Mouse (Mus musculus) midbrain, postnatal 0 days (tissue): ENCODE results near the gene Cfp. TPM values are rescaled to one million over a fixed set of nuclear protein-coding genes. Genes with fewer than 3 reads are reported as not detected.

Experiments
- ATAC-seq: fragments of 200-750 bp; cut with Nextera tagmentation; 2 replicates; pipeline ENCODE4 v1.8.0; 2017; ENCODE audit warnings: moderate number of reproducible peaks, mild to moderate bottlenecking, moderate TSS enrichment, moderate library complexity; ENCODE audit not compliant: low FRiP score
- DNase-seq: peaks from one replicate; pipeline ENCODE4 v3.0.0-alpha.2; 2015; ENCODE audit warnings: low spot score
- H3K27ac ChIP-seq: fragments of 300-500 bp; sonication (generic); 2 replicates; pipeline ENCODE4 v1.5.1; 2014; ENCODE audit warnings: low read depth, mild to moderate bottlenecking, low read length, mixed read lengths
- H3K27me3 ChIP-seq: fragments of 300-500 bp; sonication (generic); 2 replicates; pipeline ENCODE4 v1.6.1; 2014; ENCODE audit warnings: low read length, control low read depth, mixed read lengths; ENCODE audit not compliant: insufficient read depth
- H3K36me3 ChIP-seq: fragments of 300-500 bp; sonication (generic); 2 replicates; pipeline ENCODE4 v1.6.1; 2014; ENCODE audit warnings: low read length, control low read depth, mixed read lengths; ENCODE audit not compliant: insufficient read depth
- H3K4me1 ChIP-seq: fragments of 300-500 bp; sonication (generic); 2 replicates; pipeline ENCODE4 v1.6.1; 2014; ENCODE audit warnings: mild to moderate bottlenecking, control low read depth, antibody characterized with exemption, low read length, mixed read lengths; ENCODE audit not compliant: insufficient read depth
- H3K4me2 ChIP-seq: fragments of 300-500 bp; sonication (generic); 2 replicates; pipeline ENCODE4 v1.6.1; 2014; ENCODE audit warnings: low read depth, mild to moderate bottlenecking, low read length, mixed read lengths; ENCODE audit not compliant: poor library complexity, severe bottlenecking
- H3K4me3 ChIP-seq: fragments of 300-500 bp; sonication (generic); 2 replicates; pipeline ENCODE4 v1.5.1; 2014; ENCODE audit warnings: low read depth, mild to moderate bottlenecking, low read length, moderate library complexity
- H3K9ac ChIP-seq: fragments of 300-500 bp; sonication (generic); replicated peaks from 2 replicates; pipeline ENCODE4 v1.6.1; 2014; ENCODE audit warnings: mild to moderate bottlenecking, low read length, moderate library complexity, mixed read lengths; ENCODE audit not compliant: poor library complexity, severe bottlenecking
- H3K9me3 ChIP-seq: fragments of 300-500 bp; sonication (generic); 2 replicates; pipeline ENCODE4 v1.6.1; 2016; ENCODE audit warnings: low read length, control low read depth
- CTCF ChIP-seq: IDR thresholded peaks from 2 replicates; pipeline ENCODE4 v1.5.1; 2016; ENCODE audit warnings: antibody characterized with exemption, mild to moderate bottlenecking
- WGBS: fragments of 180-500 bp; shearing (Covaris S2); extraction: QIAGEN DNeasy Blood & Tissue Kit; methylation state at CpG from one replicate; pipeline ENCODE4 v1.1.7; 2014; 5-methylcytosine and 5-hydroxymethylcytosine counted together
- polyA plus RNA-seq: library from polyadenylated mRNA; unstranded; fragments of >200 nt; fragmentation: Nextera tagmentation; extraction: Ambion mirVana; gene quantifications from 2 replicates; pipeline ENCODE4 v1.2.1, GENCODE M21; 2015
- total RNA-seq: library from RNA; depleted of rRNA; stranded (reverse); fragments of >200 nt; gene quantifications from 2 replicates; pipeline ENCODE4 v1.2.3, GENCODE M21; 2014

The Cfp gene
- total and polyA plus RNA-seq, 2 experiments from 2014 or later: 3.2 to 7.7 TPM

GRCm38 (mm10) chrX:20931963-20932362 lies 608 bp upstream of the Cfp start:
- ATAC-seq (no peak), DNase-seq (no peak)
- Histone ChIP-seq H3K27ac (no peak overlapping the region), H3K36me3 (peaks cover 11% of the 10 kb centered on the region; the same call in 1 of the 2 replicates), H3K4me2 (no peak overlapping the region), H3K4me1 (no peaks in the 10 kb centered on the region), H3K9me3 (no peaks in the 10 kb centered on the region), H3K9ac (no peak overlapping the region), H3K4me3 (no peak overlapping the region), H3K27me3 (no peaks in the 10 kb centered on the region)
- WGBS: 95% methylated on average over 1 of the region's 1 CpGs
- no peak for TF ChIP-seq CTCF

- Histone ChIP-seq H3K9ac (no peak overlapping the region), H3K4me2 (no peak overlapping the region), H3K27me3 (no peaks in the 10 kb centered on the region), H3K4me3 (no peak overlapping the region), H3K27ac (no peak overlapping the region), H3K9me3 (no peaks in the 10 kb centered on the region), H3K4me1 (no peaks in the 10 kb centered on the region), H3K36me3 (peaks cover 6% of the 10 kb centered on the region; the same call in 1 of the 2 replicates)
- no peak for TF ChIP-seq CTCF
- ATAC-seq (no peak), DNase-seq (no peak)
- WGBS: 100% methylated on average over 1 of the region's 1 CpGs
These were observed 1.5 kb downstream of the Cfp start for GRCm38 (mm10) chrX:20929859-20930258.

- Histone ChIP-seq H3K4me2 (no peak overlapping the region), H3K4me1 (no peaks in the 10 kb centered on the region), H3K27ac (no peak overlapping the region), H3K27me3 (no peaks in the 10 kb centered on the region), H3K9ac (no peak overlapping the region), H3K4me3 (no peak overlapping the region), H3K9me3 (no peaks in the 10 kb centered on the region), H3K36me3 (0 out of 2 replicates have a peak, but pooled peaks cover 6% of the 10 kb centered on the region)
- DNase-seq (no peak), ATAC-seq (no peak)
- no peak for TF ChIP-seq CTCF
These were observed 6.4 kb downstream of the Cfp start for GRCm38 (mm10) chrX:20924976-20925375.

- WGBS: 68% methylated on average over 1 of the region's 1 CpGs
- Histone ChIP-seq H3K27ac (no peak overlapping the region), H3K36me3 (0 out of 2 replicates have a peak, but pooled peaks cover 6% of the 10 kb centered on the region), H3K4me3 (no peak overlapping the region), H3K9me3 (no peaks in the 10 kb centered on the region), H3K27me3 (no peaks in the 10 kb centered on the region), H3K4me1 (no peaks in the 10 kb centered on the region; the same call in 1 of the 2 replicates), H3K9ac (no peak overlapping the region), H3K4me2 (no peak overlapping the region)
- DNase-seq (no peak), ATAC-seq (no peak)
- TF ChIP-seq CTCF: no peak
These were observed 7.8 kb downstream of the Cfp start for GRCm38 (mm10) chrX:20923506-20923905.

- no peak for DNase-seq
- no peak for TF ChIP-seq CTCF
- Histone ChIP-seq H3K9me3 (no peaks in the 10 kb centered on the region), H3K27ac (no peak overlapping the region), H3K4me2 (peak overlapping the region; percentile 56; the same call in 1 of the 2 replicates), H3K27me3 (no peaks in the 10 kb centered on the region), H3K4me1 (peaks cover 3% of the 10 kb centered on the region; the same call in 1 of the 2 replicates), H3K4me3 (peak overlapping the region; percentile 56), H3K9ac (no peak overlapping the region), H3K36me3 (no peaks in the 10 kb centered on the region)
- WGBS: 45% methylated on average over 5 of the region's 5 CpGs
- ATAC-seq: peak; percentile 17; the same call in 1 of the 2 replicates
These were observed 10.0 kb downstream of the Cfp start for GRCm38 (mm10) chrX:20921366-20921765.

GRCm38 (mm10) chrX:20920844-20921364 lies 10.5 kb downstream of the Cfp start, which contains the start of gene Syn1:
TSS of gene Syn1 (minus strand) at chrX:20921004.
- peak within 1 kb of the TSS; percentile 56 for H3K4me3 ChIP-seq
- peaks cover 3% of the 10 kb centered on the region; the same call in 1 of the 2 replicates for H3K4me1 ChIP-seq
- no peaks in the 10 kb centered on the region for H3K36me3 ChIP-seq
- DNase-seq (peak; percentile 94), ATAC-seq (peak; percentile 96)
- H3K27me3 ChIP-seq: no peaks in the 10 kb centered on the region
- peak within 1 kb of the TSS; percentile 71 for H3K9ac ChIP-seq
- no peak; the same call in 1 of the 2 replicates for TF ChIP-seq CTCF
- no peaks in the 10 kb centered on the region for H3K9me3 ChIP-seq
- peak within 1 kb of the TSS; percentile 56 for H3K4me2 ChIP-seq
- peak within 1 kb of the TSS; percentile 77 for H3K27ac ChIP-seq
- 11% methylated on average over 37 of the region's 44 CpGs for WGBS
